Mouse (Mus musculus) erythroblast, embryonic 14.5 days (primary cell): ENCODE results near the gene Med10. TPM values are rescaled to one million over a fixed set of nuclear protein-coding genes. Genes with fewer than 3 reads are reported as not detected.

Experiments used
- H3K27me3 ChIP-seq: 2 replicates; pipeline ENCODE4 v1.6.1; 2012; ENCODE audit warnings: inconsistent platforms; ENCODE audit not compliant: control insufficient read depth
- H3K36me3 ChIP-seq: 2 replicates; pipeline ENCODE4 v1.6.1; 2012; ENCODE audit warnings: mild to moderate bottlenecking, inconsistent platforms; ENCODE audit not compliant: control insufficient read depth
- H3K4me1 ChIP-seq: 2 replicates; pipeline ENCODE4 v1.6.1; 2012; ENCODE audit warnings: inconsistent platforms; ENCODE audit not compliant: control insufficient read depth
- H3K4me3 ChIP-seq: replicated peaks from 2 replicates; pipeline ENCODE3; 2012; ENCODE audit warnings: moderate library complexity, mild to moderate bottlenecking, inconsistent platforms
- H3K9me3 ChIP-seq: 2 replicates; pipeline ENCODE4 v1.6.1; 2012; ENCODE audit warnings: low read length, inconsistent platforms, mixed read lengths; ENCODE audit not compliant: control insufficient read depth
- GATA1 ChIP-seq: IDR thresholded peaks from 2 replicates; pipeline ENCODE4 v1.6.1; 2012; ENCODE audit warnings: low read length, inconsistent platforms, mixed read lengths
- TAL1 ChIP-seq: IDR thresholded peaks from 3 replicates; pipeline ENCODE4 v1.6.1; 2012; ENCODE audit warnings: low read length, inconsistent platforms, mixed read lengths
- polyA plus RNA-seq: library from polyadenylated mRNA; stranded (reverse); fragments of >175 nt; gene quantifications from 2 replicates; pipeline ENCODE4 v1.2.3, GENCODE M21; 2012

The Med10 gene
- polyA plus RNA-seq, 1 experiment, result 1.2 TPM

DNA sequence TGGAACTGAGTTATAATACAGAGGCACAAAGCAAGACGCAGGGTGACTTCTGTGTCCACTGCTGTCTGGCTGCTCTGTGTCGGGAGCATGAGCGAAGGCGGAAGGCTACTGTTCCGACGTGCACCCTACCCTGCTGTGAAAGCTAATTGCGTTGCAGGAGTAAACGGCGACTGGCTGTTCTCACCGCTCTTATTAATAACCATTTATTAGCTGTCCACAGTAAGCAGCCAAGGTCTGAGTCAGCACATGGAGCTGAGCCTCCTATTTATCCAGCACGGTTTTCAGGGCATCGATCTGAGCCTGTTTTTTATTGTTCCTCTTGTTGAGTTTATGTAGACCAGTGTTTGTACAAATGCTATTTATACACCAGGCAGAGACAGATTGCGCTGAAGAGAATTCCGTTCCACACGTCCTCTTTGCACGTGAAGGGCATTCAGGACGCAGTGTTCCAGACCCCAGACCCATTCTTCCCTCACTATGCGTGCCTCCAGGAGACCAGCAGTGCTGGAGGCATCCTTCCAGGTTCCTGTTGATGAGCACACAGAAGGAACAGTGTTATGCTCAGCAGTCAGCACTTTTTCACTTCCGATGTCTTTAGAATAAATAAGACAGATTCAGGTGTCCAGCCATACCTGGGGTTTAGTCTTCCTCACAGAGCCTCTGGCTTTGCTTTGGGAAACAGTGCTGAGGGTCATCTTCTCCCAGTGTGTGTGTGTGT is 21.9 kb downstream of the Med10 start:
- H3K9me3 ChIP-seq, result no peaks in the 10 kb centered on the region
- H3K36me3 ChIP-seq, result no peaks in the 10 kb centered on the region
- TF ChIP-seq GATA1 (no peak), TAL1 (no peak)
- no peaks in the 10 kb centered on the region for H3K4me1 ChIP-seq
- H3K4me3 ChIP-seq, result no peak overlapping the region
- H3K27me3 ChIP-seq, result no peaks in the 10 kb centered on the region

DNA sequence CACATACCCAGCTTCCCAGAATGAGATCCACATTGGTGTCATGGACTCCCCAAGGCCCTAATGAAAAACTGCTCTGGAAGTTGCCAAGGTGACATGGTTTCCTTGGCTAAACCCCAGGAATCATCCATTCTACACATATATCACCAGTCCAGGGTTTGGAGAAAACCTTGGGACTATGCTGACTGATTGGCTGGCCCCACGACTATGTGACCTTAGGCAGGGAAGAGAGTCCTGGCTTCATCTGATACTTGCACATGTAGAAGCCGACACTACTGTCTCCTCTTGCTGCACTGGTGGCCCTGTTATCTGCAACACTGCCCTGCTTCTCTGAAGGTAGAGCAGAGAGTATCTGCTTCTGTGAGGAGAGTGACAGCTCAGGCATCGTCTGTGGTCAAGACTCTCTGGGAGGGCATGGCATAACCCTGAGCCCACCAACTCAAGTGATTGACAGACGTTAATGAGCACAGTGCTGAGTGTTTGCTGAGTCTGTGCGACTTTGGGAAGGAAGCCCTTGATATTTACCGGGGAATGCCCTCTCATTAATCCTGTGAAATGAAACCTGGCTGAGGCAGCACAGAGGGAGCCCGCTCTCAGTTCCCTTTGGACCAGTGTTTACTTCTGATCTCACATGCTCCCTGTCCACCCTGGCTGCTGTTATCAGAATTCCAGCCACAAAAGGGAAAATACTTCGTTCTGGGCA is 23.4 kb downstream of the Med10 start:
- Histone ChIP-seq H3K36me3 (no peaks in the 10 kb centered on the region), H3K27me3 (no peaks in the 10 kb centered on the region), H3K4me3 (no peak overlapping the region), H3K9me3 (no peaks in the 10 kb centered on the region), H3K4me1 (no peaks in the 10 kb centered on the region)
- no peak for TF ChIP-seq TAL1
- TF ChIP-seq GATA1, result no peak

DNA sequence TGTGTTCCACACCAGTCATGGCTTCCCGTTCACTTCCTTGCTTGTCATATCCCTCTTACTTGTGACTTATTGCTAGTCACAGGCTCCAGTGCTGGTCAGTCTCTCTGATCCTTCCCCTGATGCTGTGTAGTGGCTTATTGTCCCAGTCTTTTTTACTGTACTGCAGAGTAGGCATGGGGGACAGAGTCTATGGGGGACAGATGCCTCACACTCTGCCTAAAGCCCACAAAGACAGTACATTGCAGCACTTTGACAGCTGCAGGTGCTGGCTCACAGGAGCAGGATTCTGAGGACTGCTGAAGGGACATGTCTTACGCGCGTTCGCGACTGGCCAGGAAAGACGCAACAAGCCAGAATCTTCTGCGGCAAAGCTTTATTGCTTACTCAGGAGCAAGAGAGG is 28.4 kb downstream of the Med10 start:
- Histone ChIP-seq H3K4me1 (no peaks in the 10 kb centered on the region), H3K27me3 (no peaks in the 10 kb centered on the region), H3K36me3 (no peaks in the 10 kb centered on the region), H3K4me3 (no peak overlapping the region), H3K9me3 (no peaks in the 10 kb centered on the region)
- TF ChIP-seq TAL1 (no peak), GATA1 (no peak)

DNA sequence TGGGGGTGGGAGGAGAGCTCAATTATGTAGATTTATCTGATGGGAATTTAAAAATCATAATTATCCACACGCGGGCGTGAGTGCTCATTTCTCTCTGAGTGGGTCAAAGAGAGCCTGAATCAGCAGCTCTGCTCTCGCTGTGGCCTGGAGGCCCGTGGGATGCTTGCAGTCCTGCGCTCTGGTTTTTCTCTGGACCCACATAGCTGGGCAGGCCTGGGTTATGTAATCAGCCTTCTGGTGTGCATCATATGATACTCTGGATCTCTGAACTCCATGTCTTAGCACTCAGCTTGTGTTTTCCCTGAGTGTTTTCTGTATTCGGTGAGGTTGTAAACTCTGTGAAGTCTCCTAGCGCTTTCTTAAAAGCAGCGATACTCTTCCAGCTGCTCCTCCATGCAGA is 30.4 kb downstream of the Med10 start:
- Histone ChIP-seq H3K4me1 (no peaks in the 10 kb centered on the region), H3K36me3 (no peaks in the 10 kb centered on the region), H3K9me3 (no peaks in the 10 kb centered on the region), H3K27me3 (no peaks in the 10 kb centered on the region), H3K4me3 (no peak overlapping the region)
- TF ChIP-seq TAL1 (no peak), GATA1 (no peak)

DNA sequence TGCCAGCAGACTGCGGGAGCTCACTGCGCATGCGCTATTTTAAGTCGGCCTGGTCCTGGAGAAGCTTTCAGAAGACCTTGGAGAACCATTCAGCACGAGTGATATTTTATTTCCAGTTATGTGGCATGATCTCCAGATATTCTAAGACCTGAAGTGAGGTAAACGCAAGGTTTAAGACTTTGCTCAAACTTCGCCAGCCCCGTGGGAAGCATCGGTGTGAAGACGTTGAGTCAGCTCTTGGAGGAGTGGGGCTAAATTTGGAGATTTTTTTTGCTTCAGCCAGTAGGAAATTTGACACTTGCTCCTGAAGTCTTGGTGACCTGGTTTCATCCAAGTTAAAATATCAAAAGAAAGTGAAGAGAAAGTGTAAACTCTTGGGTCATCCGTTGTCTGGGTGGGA is 31.2 kb downstream of the Med10 start:
- no peaks in the 10 kb centered on the region for H3K36me3 ChIP-seq
- H3K4me1 ChIP-seq, result no peaks in the 10 kb centered on the region
- no peaks in the 10 kb centered on the region for H3K27me3 ChIP-seq
- no peaks in the 10 kb centered on the region; the same call in 1 of the 2 replicates for H3K9me3 ChIP-seq
- TF ChIP-seq GATA1 (no peak), TAL1 (no peak)
- no peak overlapping the region for H3K4me3 ChIP-seq

DNA sequence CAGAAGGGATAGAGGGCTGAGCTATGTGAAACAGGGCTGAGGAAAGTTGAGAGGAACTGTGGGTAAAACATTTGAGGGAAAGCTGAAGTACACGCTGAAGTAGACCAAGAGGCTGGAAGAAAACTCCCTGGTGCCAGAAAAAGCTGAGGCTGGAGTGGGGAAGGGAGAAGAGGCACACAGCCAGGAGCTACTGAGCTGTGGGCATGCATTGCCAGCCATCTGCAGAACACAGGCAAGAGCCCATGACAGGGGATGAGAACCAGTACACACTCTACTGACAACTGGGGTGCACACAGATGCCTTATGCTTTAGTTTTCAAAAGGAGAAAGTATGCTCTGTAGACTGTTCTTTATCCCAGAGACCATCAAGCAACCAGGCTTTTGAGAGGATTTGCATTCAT is 43.4 kb downstream of the Med10 start:
- Histone ChIP-seq H3K4me1 (no peaks in the 10 kb centered on the region), H3K9me3 (peaks cover 6% of the 10 kb centered on the region; the same call in 1 of the 2 replicates), H3K4me3 (no peak overlapping the region), H3K36me3 (no peaks in the 10 kb centered on the region), H3K27me3 (no peaks in the 10 kb centered on the region)
- TF ChIP-seq GATA1 (no peak), TAL1 (no peak)

DNA sequence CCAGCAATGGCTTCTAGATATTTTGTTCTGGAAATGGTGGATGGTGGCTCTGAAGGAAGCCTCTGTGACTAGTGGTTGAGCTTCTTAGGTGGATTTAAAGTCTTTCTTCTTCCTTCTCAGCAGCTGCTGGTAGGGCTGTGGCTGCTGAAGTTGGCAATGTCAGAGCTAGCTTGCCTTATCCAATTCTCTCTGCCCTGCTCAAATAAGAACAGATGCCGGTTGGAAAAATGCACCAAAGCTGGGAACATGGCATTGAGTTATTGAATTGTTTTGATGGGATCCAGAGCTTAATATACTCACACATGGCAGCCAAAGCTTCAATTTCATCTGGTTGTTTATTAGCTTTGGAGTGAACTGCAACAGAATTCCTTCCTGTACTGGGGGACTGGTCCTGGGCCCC is 47.4 kb downstream of the Med10 start:
- Histone ChIP-seq H3K4me1 (no peaks in the 10 kb centered on the region), H3K27me3 (no peaks in the 10 kb centered on the region), H3K9me3 (peaks cover 6% of the 10 kb centered on the region; the same call in 1 of the 2 replicates), H3K4me3 (no peak overlapping the region), H3K36me3 (no peaks in the 10 kb centered on the region)
- TF ChIP-seq TAL1 (no peak), GATA1 (no peak)

DNA sequence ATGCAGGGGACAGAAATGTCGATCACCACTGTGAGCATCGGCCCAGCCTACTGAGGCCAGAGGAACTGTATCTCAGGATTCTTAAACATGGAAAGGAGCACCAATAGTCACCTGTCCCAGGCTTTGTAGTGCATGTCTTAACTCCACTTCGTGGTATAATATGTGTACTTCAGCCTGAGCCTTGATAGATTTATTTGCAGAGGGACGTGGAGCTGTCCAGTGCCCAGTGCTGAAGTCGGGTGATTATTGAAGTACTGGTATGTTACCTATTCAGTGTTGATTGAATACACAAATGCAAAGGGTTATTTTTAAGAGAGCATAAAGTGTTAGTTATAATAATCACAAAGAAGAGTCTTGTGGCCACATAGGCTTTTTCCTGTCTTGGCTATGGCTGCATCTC is 50.1 kb downstream of the Med10 start:
- TF ChIP-seq GATA1 (no peak), TAL1 (no peak)
- H3K4me1 ChIP-seq, result no peaks in the 10 kb centered on the region
- H3K36me3 ChIP-seq, result no peaks in the 10 kb centered on the region
- peaks cover 4% of the 10 kb centered on the region; the same call in 1 of the 2 replicates for H3K9me3 ChIP-seq
- H3K4me3 ChIP-seq, result no peak overlapping the region
- no peaks in the 10 kb centered on the region for H3K27me3 ChIP-seq

DNA sequence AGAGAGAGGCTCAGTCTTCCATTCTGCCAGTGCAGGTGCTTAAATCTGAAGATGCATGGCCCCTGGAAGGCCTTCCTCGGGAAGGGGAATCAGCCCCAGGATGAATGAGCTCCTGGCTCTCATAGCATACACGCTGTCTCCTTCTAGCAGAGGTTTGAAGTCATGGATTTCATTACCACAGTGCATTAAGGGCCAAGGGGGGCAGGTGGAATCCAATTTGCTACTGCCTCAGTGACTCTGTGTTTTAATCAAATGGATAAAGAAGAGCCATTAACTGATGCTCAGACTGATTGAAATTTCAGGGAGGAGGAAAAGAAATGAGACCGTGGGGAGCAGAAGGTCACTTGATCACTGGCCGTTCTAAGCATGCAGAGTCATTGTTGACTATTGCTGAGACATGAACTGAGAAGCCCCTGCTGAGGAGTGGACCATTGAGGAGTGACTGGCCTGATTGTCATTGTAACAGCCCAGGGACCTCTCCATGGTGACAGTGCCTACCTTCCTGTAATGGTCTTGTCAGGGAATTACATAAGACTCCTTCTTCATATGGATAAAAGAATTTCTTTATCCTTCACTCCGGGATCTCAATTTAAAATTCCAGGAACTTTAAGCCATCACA is 51.3 kb downstream of the Med10 start:
- no peaks in the 10 kb centered on the region for H3K36me3 ChIP-seq
- H3K4me3 ChIP-seq, result no peak overlapping the region
- no peaks in the 10 kb centered on the region for H3K4me1 ChIP-seq
- H3K27me3 ChIP-seq, result no peaks in the 10 kb centered on the region
- peaks cover 2% of the 10 kb centered on the region; the same call in 1 of the 2 replicates for H3K9me3 ChIP-seq
- no peak for TF ChIP-seq GATA1
